Mouse (Mus musculus): ENCODE results near the gene Apbb1.

GRCm38 (mm10) chr7:105520201-105520600, 61.3 kb downstream of the Apbb1 start:
- TF ChIP-seq CTCF (IDR thresholded peaks at IDR 0.05; ENCODE audit: control insufficient read depth, insufficient read depth, low read length) (no peak), POLR2A (IDR thresholded peaks at IDR 0.05; ENCODE audit: borderline replicate concordance, control insufficient read depth, low read depth, low read length) (no peak)

Measured in bone marrow, adult 2 months (tissue).